Comparison of ENCODE assay signal across 17 mouse cellular contexts in the genomic region with DNA sequence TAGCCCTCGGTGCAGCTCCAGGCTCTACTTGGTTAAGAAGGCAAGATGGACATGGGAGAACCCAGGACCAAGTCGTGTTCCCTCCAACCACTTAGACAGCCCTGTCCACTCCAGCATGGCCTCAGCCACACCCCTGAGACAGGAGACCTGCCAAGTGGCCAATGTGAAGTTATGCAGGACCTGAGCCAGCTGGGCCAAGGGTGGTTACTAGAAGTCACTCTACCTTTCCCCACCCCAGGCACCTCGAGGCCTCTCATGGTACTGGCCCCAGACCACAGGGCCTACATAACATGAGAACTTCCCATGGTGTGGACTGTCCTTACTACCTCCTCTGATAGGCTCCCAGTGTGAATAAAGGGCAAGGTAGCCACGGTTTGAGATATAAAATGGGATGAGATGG. TPM values are rescaled to one million over a fixed set of nuclear protein-coding genes. Genes with fewer than 3 reads are reported as not detected.
A peak's percentile ranks its signal among the peaks of the same experiment; 100 is the strongest.
DNase-seq lines count a peak whose midpoint lies in the region; ATAC-seq lines count a peak whose summit lies in the region.
"Had no signal": no experiment of that assay in that cellular context is flagged by ENCODE, and none has a peak within 500 bp of the region (broad histone marks: within the 10 kb centered on the region; RNA-seq: fewer than 3 reads in every experiment).

No protein-coding gene starts in this region.

- WGBS in forebrain, embryonic 10.5 days: 82% methylated on average over 4 of the region's 4 CpGs
- WGBS in forebrain, embryonic 16.5 days: 69% methylated on average over 4 of the region's 4 CpGs
- 74% methylated on average over 4 of the region's 4 CpGs for WGBS in limb, embryonic 10.5 days
- 67% methylated on average over 4 of the region's 4 CpGs for WGBS in intestine, embryonic 16.5 days
- 71% methylated on average over 4 of the region's 4 CpGs for WGBS in intestine, embryonic 15.5 days

- DNase-seq in forebrain, embryonic 10.5 days (ENCODE audit: extremely low spot score, low spot score): no peak
- peak; percentile 42 to 77 for DNase-seq in heart, postnatal 14 days
- no peak for DNase-seq in limb, embryonic 10.5 days (ENCODE audit: low spot score)
- DNase-seq in right cerebral cortex, postnatal 25 days: no peak

- no peak for ATAC-seq in forebrain, embryonic 16.5 days
- 0 out of 2 replicates have a peak, but pooled peaks have one; percentile 10 for ATAC-seq in erythroid progenitor cell, adult 5-6 weeks (replicated peaks; ENCODE audit: low FRiP score, poor library complexity, severe bottlenecking)
- ATAC-seq in intestine, embryonic 16.5 days: no peak
- no peak for ATAC-seq in intestine, embryonic 15.5 days
- ATAC-seq: forebrain, embryonic 15.5 days had no signal

- H3K9ac ChIP-seq in forebrain, embryonic 16.5 days (replicated peaks; ENCODE audit: low read depth, low read length): no peak overlapping the region
- H3K9ac ChIP-seq in intestine, embryonic 16.5 days (ENCODE audit: low read depth, low read length): no peak overlapping the region
- H3K9ac ChIP-seq in intestine, embryonic 15.5 days: no peak overlapping the region
- H3K9ac ChIP-seq: forebrain, embryonic 15.5 days had no signal

- peaks cover 79% of the 10 kb centered on the region for H3K4me1 ChIP-seq in forebrain, embryonic 10.5 days
- peaks cover 50% of the 10 kb centered on the region for H3K4me1 ChIP-seq in forebrain, embryonic 16.5 days (replicated peaks; ENCODE audit: control insufficient read depth, insufficient read depth, low read length)
- H3K4me1 ChIP-seq in limb, embryonic 10.5 days: peaks cover 77% of the 10 kb centered on the region
- peaks cover 29% of the 10 kb centered on the region for H3K4me1 ChIP-seq in intestine, embryonic 16.5 days (ENCODE audit: control insufficient read depth, insufficient read depth, low read length)
- H3K4me1 ChIP-seq in intestine, embryonic 15.5 days (replicated peaks): peaks cover 44% of the 10 kb centered on the region

- intact Hi-C loops in heart, postnatal 14 days (cut with DNase I): no loop called here

- H3K27me3 ChIP-seq in forebrain, embryonic 10.5 days (ENCODE audit: poor library complexity, severe bottlenecking): peaks cover 43% of the 10 kb centered on the region
- no peaks in the 10 kb centered on the region for H3K27me3 ChIP-seq in forebrain, embryonic 16.5 days (replicated peaks; ENCODE audit: control insufficient read depth, insufficient read depth, low read length)
- no peaks in the 10 kb centered on the region for H3K27me3 ChIP-seq in limb, embryonic 10.5 days (ENCODE audit: low read depth, poor library complexity, severe bottlenecking)
- H3K27me3 ChIP-seq in intestine, embryonic 16.5 days (replicated peaks; ENCODE audit: control insufficient read depth, insufficient read depth, low read length): no peaks in the 10 kb centered on the region
- no peaks in the 10 kb centered on the region for H3K27me3 ChIP-seq in intestine, embryonic 15.5 days (replicated peaks)
- H3K27me3 ChIP-seq: forebrain, embryonic 15.5 days had no signal

- peak overlapping the region; percentile 81 for H3K27ac ChIP-seq in forebrain, embryonic 10.5 days
- H3K27ac ChIP-seq in forebrain, embryonic 16.5 days (ENCODE audit: low read length): no peak overlapping the region
- peak overlapping the region; percentile 91 for H3K27ac ChIP-seq in limb, embryonic 10.5 days
- no peak overlapping the region for H3K27ac ChIP-seq in intestine, embryonic 16.5 days (ENCODE audit: low read length)
- H3K27ac ChIP-seq in intestine, embryonic 15.5 days: no peak overlapping the region
- H3K27ac ChIP-seq: forebrain, embryonic 15.5 days had no signal

- no peaks in the 10 kb centered on the region for H3K36me3 ChIP-seq in forebrain, embryonic 10.5 days (replicated peaks)
- no peaks in the 10 kb centered on the region for H3K36me3 ChIP-seq in forebrain, embryonic 16.5 days (ENCODE audit: control insufficient read depth, insufficient read depth)
- no peaks in the 10 kb centered on the region for H3K36me3 ChIP-seq in limb, embryonic 10.5 days
- no peaks in the 10 kb centered on the region for H3K36me3 ChIP-seq in intestine, embryonic 16.5 days (ENCODE audit: control insufficient read depth, insufficient read depth, low read length)
- no peaks in the 10 kb centered on the region for H3K36me3 ChIP-seq in intestine, embryonic 15.5 days
- H3K36me3 ChIP-seq: forebrain, embryonic 15.5 days had no signal

- H3K4me2 ChIP-seq in forebrain, embryonic 16.5 days (ENCODE audit: low read length): no peak overlapping the region
- no peak overlapping the region for H3K4me2 ChIP-seq in intestine, embryonic 16.5 days (ENCODE audit: low read depth, low read length)
- H3K4me2 ChIP-seq in intestine, embryonic 15.5 days (replicated peaks): no peak overlapping the region
- H3K4me2 ChIP-seq: forebrain, embryonic 15.5 days had no signal

- no peak overlapping the region for H3K4me3 ChIP-seq in forebrain, embryonic 10.5 days
- no peak overlapping the region for H3K4me3 ChIP-seq in forebrain, embryonic 16.5 days (replicated peaks; ENCODE audit: low read length)
- no peak overlapping the region for H3K4me3 ChIP-seq in limb, embryonic 10.5 days
- H3K4me3 ChIP-seq in intestine, embryonic 16.5 days (ENCODE audit: low read length): no peak overlapping the region
- H3K4me3 ChIP-seq in intestine, embryonic 15.5 days (replicated peaks): no peak overlapping the region
- H3K4me3 ChIP-seq: forebrain, embryonic 15.5 days had no signal

- H3K9me3 ChIP-seq in forebrain, embryonic 10.5 days: no peaks in the 10 kb centered on the region
- H3K9me3 ChIP-seq in forebrain, embryonic 16.5 days (ENCODE audit: control insufficient read depth, low read length): no peaks in the 10 kb centered on the region
- H3K9me3 ChIP-seq in limb, embryonic 10.5 days (replicated peaks): no peaks in the 10 kb centered on the region
- H3K9me3 ChIP-seq in intestine, embryonic 16.5 days (ENCODE audit: control insufficient read depth, low read length): no peaks in the 10 kb centered on the region
- H3K9me3 ChIP-seq in intestine, embryonic 15.5 days: no peaks in the 10 kb centered on the region
- H3K9me3 ChIP-seq: forebrain, embryonic 15.5 days had no signal

RNA-seq across cellular contexts. Expression of a gene that starts 19.4 kb away (rescaled TPM):
- 1.7 and 2.2 TPM in 2 replicates for polyA plus RNA-seq in forebrain, embryonic 10.5 days (2016; fragmentation: Nextera tagmentation; extraction: Ambion mirVana)
- polyA plus RNA-seq in forebrain, embryonic 16.5 days (2015; fragmentation: Nextera tagmentation; extraction: Ambion mirVana): 12.4 and 14.7 TPM in 2 replicates
- total RNA-seq in erythroid progenitor cell, adult 5-6 weeks (2015; ENCODE audit: low replicate concordance): 10.5 TPM in 1 of 2 replicates, not detected in the other
- total RNA-seq in erythroid progenitor cell, adult 5-6 weeks (2017; ENCODE audit: low replicate concordance): 0.91 and 2.3 TPM in 2 replicates
- 1 to 10 TPM; 4.9 to 8.1 TPM for total RNA-seq in heart, postnatal 14 days (2021)
- polyA plus RNA-seq in limb, embryonic 10.5 days (2016; fragmentation: Nextera tagmentation; extraction: Ambion mirVana): 1.8 and 3.2 TPM in 2 replicates
- polyA plus RNA-seq in intestine, embryonic 16.5 days (2015; fragmentation: Nextera tagmentation; extraction: Ambion mirVana): 2.2 and 3.0 TPM in 2 replicates
- 4.3 and 4.6 TPM in 2 replicates for polyA plus RNA-seq in intestine, embryonic 15.5 days (2015; fragmentation: Nextera tagmentation; extraction: Ambion mirVana)

RNA-seq across cellular contexts. Expression of a gene that starts 40.2 kb away (rescaled TPM):
- polyA plus RNA-seq in forebrain, embryonic 10.5 days (2016; fragmentation: Nextera tagmentation; extraction: Ambion mirVana): 0.18 TPM in 1 of 2 replicates, not detected in the other
- polyA plus RNA-seq in forebrain, embryonic 16.5 days (2015; fragmentation: Nextera tagmentation; extraction: Ambion mirVana): 0.80 and 0.88 TPM in 2 replicates
- not detected in 2 replicates for total RNA-seq in erythroid progenitor cell, adult 5-6 weeks (2015; ENCODE audit: low replicate concordance)
- not detected in 2 replicates for total RNA-seq in erythroid progenitor cell, adult 5-6 weeks (2017; ENCODE audit: low replicate concordance)
- total RNA-seq in heart, postnatal 14 days (2021): under 1 TPM in 1 of 2 experiments, not detected in 1; 0.50 TPM
- not detected in 2 replicates for polyA plus RNA-seq in limb, embryonic 10.5 days (2016; fragmentation: Nextera tagmentation; extraction: Ambion mirVana)
- polyA plus RNA-seq in intestine, embryonic 16.5 days (2015; fragmentation: Nextera tagmentation; extraction: Ambion mirVana): not detected in 2 replicates
- polyA plus RNA-seq in intestine, embryonic 15.5 days (2015; fragmentation: Nextera tagmentation; extraction: Ambion mirVana): not detected in 2 replicates
- total RNA-seq: hematopoietic stem cell, adult 5-6 weeks; MEL; neutrophil, adult 5-6 weeks had no signal
- polyA plus RNA-seq: embryonic facial prominence, embryonic 11.5 days; large intestine, adult 2 months had no signal

RNA-seq across cellular contexts. Expression of a gene that starts 45.1 kb away (rescaled TPM):
- polyA plus RNA-seq in forebrain, embryonic 10.5 days (2016; fragmentation: Nextera tagmentation; extraction: Ambion mirVana): not detected in 2 replicates
- 0.36 TPM in 1 of 2 replicates, not detected in the other for polyA plus RNA-seq in forebrain, embryonic 16.5 days (2015; fragmentation: Nextera tagmentation; extraction: Ambion mirVana)
- not detected in 2 replicates for total RNA-seq in erythroid progenitor cell, adult 5-6 weeks (2015; ENCODE audit: low replicate concordance)
- not detected in 2 replicates for total RNA-seq in erythroid progenitor cell, adult 5-6 weeks (2017; ENCODE audit: low replicate concordance)
- not detected for total RNA-seq in heart, postnatal 14 days (2021)
- polyA plus RNA-seq in limb, embryonic 10.5 days (2016; fragmentation: Nextera tagmentation; extraction: Ambion mirVana): not detected in 2 replicates
- polyA plus RNA-seq in intestine, embryonic 16.5 days (2015; fragmentation: Nextera tagmentation; extraction: Ambion mirVana): 26.3 and 28.6 TPM in 2 replicates
- 14.3 and 17.6 TPM in 2 replicates for polyA plus RNA-seq in intestine, embryonic 15.5 days (2015; fragmentation: Nextera tagmentation; extraction: Ambion mirVana)
- total RNA-seq: hematopoietic stem cell, adult 5-6 weeks; left cerebral cortex, postnatal 10 days; MEL; midbrain, postnatal 0 days; neutrophil, adult 5-6 weeks had no signal
- polyA plus RNA-seq: testis, adult 2 months had no signal

RNA-seq across cellular contexts. Expression of a gene that starts 48.1 kb away (rescaled TPM):
- not detected in 2 replicates for polyA plus RNA-seq in forebrain, embryonic 10.5 days (2016; fragmentation: Nextera tagmentation; extraction: Ambion mirVana)
- 0.39 TPM in 1 of 2 replicates, not detected in the other for polyA plus RNA-seq in forebrain, embryonic 16.5 days (2015; fragmentation: Nextera tagmentation; extraction: Ambion mirVana)
- not detected in 2 replicates for total RNA-seq in erythroid progenitor cell, adult 5-6 weeks (2015; ENCODE audit: low replicate concordance)
- total RNA-seq in erythroid progenitor cell, adult 5-6 weeks (2017; ENCODE audit: low replicate concordance): not detected in 2 replicates
- 1 to 10 TPM; 5.2 to 5.7 TPM for total RNA-seq in heart, postnatal 14 days (2021)
- not detected in 2 replicates for polyA plus RNA-seq in limb, embryonic 10.5 days (2016; fragmentation: Nextera tagmentation; extraction: Ambion mirVana)
- 3.7 and 4.5 TPM in 2 replicates for polyA plus RNA-seq in intestine, embryonic 16.5 days (2015; fragmentation: Nextera tagmentation; extraction: Ambion mirVana)
- polyA plus RNA-seq in intestine, embryonic 15.5 days (2015; fragmentation: Nextera tagmentation; extraction: Ambion mirVana): 1.9 TPM in 2 replicates
- total RNA-seq: hematopoietic stem cell, adult 5-6 weeks; MEL; neutrophil, adult 5-6 weeks had no signal
- polyA plus RNA-seq: embryonic facial prominence, embryonic 11.5 days; forebrain, embryonic 15.5 days had no signal

Comparison
In these comparisons a context has a peak if more than half of its experiments do, and no peak if none do; other contexts are left out.
1. H3K27ac ChIP-seq: peak in forebrain, embryonic 10.5 days (single experiment) and limb, embryonic 10.5 days (single experiment); none in forebrain, embryonic 16.5 days (single experiment), intestine, embryonic 16.5 days (single experiment) and intestine, embryonic 15.5 days (single experiment).
2. DNase-seq: peak in heart, postnatal 14 days (2 of 2); none in forebrain, embryonic 10.5 days (single experiment), limb, embryonic 10.5 days (single experiment) and right cerebral cortex, postnatal 25 days (single experiment).
3. RNA of a gene that starts 45.1 kb away (polyA plus RNA-seq): 26.3 to 28.6 TPM in intestine, embryonic 16.5 days and 14.3 to 17.6 TPM in intestine, embryonic 15.5 days; 0.36 TPM in forebrain, embryonic 16.5 days, not detected in forebrain, embryonic 10.5 days and not detected in limb, embryonic 10.5 days; every median in the first group is over 10 times any median in the second.